Mouse (Mus musculus): Measurements from ENCODE around the gene Hbq1a.
A peak's percentile ranks its signal among the peaks of the same experiment; 100 is the strongest.
"Not testable (repeated sequence)": the region's sequence is repeated elsewhere in the genome, so short reads cannot be mapped to it uniquely, and the experiment has no call there.

Hbq1a gene

DNA sequence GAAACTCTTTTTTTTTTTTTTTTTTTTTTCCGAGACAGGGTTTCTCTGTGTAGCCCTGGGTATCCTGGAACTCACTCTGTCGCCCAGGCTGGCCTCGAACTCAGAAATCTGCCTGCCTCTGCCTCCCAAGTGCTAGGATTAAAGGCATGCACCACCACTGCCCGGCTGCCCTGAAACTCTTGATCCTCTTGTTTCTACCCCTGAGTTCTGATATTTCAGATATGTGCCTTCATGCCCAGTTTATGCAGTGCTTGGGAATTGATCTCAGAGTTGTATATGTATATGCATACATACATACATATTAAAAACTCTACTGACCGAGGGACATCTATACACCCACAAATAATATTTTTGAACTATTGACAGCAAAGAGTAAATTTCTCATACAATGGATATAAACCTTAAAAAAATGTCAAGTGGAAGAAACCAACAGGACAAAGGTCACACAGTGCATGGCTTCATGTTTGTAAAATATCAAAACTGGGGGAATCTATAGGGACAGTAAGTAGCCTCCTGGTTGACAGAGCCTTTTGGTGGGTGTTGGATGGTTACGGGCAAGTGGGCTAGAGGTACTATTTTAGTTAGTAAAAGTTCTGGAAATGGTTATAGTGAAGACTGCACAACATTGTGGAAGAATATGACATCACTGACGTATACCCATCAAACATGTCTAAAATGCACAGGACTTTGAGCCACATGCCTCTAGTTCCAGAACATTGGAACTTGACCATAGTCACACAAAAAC lies 14.7 kb upstream of the Hbq1a start:
- DNase-seq = no peak

DNA sequence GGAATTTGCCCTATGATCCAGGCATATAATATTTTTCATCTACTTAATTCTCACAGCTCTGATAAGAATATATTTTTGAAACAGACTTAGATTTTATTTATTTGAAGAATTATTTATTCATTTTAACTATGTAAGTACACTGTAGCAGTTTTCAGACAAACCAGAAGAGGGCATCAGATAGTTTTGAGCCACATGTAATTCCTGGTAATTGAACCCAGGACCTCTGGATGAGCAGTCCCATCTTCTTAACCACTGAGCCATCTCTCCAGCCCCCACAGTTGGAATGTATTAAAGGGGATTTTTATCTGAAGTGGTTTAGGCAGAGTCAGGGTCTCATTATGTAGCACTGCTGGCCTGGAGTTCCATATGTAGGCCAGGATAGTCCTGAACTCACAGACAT lies 14.0 kb upstream of the Hbq1a start:
- DNase-seq = not testable (repeated sequence)

DNA sequence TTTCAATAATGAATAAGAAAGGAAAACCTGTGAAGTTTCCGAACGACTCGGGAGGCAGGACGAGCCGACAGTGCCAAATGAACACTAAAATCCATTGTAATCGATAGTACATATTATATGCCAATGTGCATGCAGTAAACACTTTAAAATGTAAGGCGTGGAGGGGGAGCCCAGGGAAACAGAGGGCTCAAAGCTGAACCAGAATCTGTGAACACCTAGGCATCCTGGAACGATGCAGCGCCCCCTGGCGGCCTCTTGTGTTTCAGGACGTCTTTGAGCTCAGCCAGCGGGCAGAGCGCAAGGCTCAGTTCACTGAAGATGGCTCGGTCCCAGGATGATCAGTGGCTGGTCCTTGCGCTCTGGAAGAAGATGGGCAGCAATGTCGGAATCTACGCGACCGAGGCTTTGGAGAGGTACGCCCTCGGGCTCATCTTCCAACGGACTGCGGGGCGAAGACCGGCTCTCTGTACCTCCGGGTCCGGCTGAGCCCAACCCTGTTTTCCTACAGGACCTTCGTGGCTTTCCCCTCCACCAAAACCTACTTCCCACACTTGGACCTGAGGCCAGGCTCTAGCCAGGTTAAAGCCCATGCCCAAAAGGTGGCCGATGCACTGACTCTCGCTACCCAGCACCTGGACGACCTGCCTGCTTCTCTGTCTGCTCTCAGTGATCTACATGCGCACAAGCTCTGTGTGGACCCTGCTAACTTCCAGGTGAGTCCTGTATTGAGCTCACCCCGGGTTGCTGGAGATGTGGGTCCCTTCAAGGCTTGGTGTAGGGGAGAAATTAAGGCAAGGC lies 13.0 kb upstream of the Hbq1a start, which contains the start of gene Hbq1b:
Gene Hbq1b, plus strand, starts transcription at position 271 of the 798 bp plus-strand sequence.
- DNase-seq = peak; percentile 75

DNA sequence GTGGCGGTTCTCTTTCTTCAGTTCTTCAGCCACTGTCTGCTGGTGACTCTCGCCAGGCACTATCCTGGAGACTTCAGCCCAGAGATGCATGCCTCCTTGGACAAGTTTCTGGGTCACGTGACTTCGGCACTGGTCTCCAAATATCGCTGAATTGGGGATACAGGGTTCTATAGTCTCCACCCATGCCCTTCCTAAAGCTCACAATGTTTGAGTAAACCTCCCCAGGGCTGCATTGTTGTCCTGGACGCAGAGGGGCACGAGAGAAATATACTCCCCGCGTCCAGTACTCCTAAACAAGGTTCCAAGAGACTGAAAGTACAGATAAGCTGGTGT lies 12.4 kb upstream of the Hbq1a start:
- no peak for DNase-seq

DNA sequence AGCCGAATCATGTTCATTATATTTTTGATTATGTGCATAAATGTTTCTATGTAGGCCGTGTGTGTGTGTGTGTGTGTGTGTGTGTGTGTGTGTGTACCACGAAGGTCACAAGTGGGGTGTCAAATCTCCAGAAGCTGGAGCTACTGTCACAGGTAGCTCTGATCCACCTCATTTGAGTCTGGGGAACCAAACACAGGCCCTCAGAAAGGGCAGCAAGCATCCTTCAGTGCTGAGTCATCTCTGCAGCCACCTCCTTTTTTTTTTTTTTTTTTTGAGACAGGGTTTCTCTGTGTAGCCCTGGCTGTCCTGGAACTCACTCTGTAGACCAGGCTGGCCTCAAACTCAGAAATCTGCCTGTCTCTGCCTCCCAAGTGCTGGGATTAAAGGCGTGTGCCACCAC lies 7.0 kb upstream of the Hbq1a start:
- not testable (repeated sequence) for DNase-seq

DNA sequence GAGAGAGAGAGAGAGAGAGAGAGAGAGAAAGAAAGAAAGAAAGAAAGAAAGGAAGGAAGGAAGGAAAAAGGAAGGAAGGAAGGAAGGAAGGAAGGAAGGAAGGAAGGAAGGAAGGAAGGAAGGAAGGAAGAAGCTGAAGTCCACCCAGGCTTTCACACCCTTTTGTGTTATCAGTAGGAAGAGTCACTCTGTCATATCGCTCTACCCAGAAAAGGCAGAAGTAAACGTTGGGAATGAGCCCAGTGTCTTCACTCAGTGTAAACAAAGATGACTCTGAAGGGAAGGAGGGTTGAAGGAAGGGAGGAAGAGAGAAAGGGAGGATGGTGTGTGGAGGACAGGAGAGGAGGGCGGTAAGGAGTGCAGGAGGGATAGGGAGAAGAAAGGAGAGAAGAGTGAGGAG lies 6.4 kb upstream of the Hbq1a start:
- DNase-seq = not testable (repeated sequence)

DNA sequence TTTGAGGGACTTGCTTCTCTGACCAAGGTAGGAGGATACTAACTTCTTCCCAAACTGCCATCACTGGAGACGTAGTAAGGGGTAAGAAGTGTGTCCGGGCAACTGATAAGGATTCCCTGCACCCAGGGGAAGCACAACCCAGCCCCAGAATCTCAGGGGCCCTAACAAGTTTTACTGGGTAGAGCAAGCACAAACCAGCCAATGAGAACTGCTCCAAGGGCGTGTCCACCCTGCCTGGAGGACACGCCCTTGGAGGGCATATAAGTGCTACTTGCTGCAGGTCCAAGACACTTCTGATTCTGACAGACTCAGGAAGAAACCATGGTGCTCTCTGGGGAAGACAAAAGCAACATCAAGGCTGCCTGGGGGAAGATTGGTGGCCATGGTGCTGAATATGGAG lies 3.7 kb upstream of the Hbq1a start, which contains the start of gene Hba-a2:
Gene Hba-a2, plus strand, starts transcription at position 287 of the 400 bp plus-strand sequence.
- not testable (repeated sequence) for DNase-seq

DNA sequence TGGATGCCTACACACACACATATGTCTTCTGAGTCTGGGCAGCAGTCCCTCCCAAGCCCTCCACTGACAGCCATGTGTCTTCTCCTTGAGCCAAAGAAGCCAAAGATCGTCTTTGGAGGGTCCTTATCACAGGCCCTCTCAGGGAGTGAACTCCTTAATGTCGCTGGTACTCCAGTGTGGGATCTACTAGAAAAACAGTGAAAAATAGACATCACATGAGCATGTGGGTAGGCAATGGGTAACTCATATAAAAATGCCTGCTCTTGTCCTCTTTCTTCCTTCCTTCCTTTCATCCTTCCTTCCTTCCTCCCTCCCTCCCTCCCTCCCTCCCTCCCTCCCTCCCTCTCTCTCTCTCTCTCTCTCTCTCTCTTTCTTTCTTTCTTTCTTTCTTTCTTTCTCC lies 2.5 kb upstream of the Hbq1a start:
- not testable (repeated sequence) for DNase-seq

DNA sequence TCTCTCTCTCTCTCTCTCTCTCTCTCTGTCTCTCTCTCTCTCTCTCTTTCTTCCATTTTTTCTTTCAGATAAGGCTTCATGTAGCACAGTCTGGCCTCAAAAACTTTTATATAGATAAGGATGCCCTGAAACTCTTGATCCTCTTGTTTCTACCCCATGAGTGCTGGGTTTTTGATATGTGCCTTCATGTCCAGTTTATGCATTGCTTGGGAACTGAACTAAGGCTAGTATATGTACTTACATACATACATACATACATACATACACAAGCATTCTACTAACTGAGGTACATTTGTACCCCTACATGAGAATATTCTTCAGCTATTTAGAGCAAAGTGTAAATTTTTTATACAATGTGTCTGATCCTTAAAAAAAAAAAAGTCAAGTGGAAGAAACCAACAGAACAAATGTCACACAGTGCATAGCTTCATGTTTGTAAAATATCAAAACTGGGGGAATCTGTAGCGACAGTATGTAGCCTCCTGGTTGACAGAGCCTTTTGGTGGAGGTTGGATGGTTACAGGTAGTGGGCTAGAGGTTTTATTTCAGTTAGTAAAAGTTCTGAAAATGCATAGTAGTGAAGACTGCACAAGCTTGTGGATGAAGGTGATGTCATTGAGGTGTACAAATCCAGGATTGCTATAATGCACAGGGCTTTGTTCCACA lies 1.9 kb upstream of the Hbq1a start:
- DNase-seq = no peak

DNA sequence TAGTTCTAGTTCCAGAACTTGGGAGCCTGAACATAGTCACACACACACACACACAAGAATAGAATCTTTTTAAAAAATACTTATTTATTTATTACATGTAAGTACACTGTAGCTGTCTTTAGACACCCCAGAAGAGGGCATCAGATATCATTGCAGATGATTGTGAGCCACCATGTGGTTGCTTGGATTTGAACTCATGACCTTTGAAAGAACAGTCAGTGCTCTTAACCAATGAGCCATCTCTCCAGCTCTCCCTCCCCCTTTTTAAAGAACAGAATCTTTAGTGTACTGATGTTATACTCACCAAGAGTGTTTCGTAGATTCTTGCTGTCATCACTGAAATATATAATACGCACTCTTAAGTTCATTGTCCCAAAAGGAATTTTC lies 1.3 kb upstream of the Hbq1a start:
- DNase-seq = no peak

DNA sequence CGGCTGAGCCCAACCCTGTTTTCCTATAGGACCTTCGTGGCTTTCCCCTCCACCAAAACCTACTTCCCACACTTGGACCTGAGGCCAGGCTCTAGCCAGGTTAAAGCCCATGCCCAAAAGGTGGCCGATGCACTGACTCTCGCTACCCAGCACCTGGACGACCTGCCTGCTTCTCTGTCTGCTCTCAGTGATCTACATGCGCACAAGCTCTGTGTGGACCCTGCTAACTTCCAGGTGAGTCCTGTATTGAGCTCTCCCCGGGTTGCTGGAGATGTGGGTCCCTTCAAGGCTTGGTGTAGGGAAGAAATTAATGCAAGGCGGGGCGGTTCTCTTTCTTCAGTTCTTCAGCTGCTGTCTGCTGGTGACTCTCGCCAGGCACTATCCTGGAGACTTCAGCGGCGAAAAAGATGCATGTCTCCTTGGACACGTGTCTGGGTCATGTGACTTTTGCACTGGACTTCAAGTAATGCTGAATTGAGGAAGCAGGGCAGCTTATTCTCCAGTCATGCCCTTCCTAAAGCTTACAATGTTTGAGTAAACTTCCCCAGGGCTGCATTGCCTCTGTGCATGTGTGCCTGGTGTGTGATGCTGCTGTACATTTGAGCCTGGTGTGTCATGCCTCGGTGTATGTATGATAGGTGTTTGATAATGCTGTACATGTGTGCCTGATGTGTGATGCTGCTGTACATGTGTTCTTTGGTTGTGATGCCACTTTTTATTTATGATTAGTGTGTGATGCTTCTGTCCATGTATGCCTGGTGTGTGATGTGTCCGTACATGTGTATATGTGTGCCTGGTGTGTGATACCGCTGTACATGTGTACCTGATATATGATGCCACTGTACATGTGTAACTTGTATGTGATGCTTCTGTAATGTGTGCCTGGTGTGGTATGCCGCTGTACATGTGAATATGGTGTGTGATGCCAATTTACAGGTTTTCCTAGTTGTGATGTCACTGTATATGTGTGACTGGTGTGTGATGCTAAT lies 704 bp downstream of the Hbq1a start:
- DNase-seq = no peak

DNA sequence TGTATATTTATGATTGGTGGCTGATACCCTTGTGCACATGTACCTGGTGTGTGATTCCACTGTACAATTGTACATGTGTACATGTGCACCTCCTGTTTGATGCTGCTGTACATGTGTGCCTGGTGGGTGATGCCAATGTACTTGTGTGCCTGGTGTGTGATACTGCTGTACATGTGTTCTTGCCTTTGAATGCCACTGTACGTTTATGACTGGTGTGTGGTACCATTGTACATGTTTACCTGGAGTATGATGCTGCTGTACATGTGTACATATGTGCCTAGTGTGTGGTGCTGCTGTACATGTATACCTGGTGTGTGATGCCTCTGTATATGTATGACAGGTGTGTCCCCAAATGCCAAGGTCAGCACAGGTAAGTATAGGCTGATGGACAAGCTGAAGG lies 1.6 kb downstream of the Hbq1a start:
- DNase-seq = no peak

DNA sequence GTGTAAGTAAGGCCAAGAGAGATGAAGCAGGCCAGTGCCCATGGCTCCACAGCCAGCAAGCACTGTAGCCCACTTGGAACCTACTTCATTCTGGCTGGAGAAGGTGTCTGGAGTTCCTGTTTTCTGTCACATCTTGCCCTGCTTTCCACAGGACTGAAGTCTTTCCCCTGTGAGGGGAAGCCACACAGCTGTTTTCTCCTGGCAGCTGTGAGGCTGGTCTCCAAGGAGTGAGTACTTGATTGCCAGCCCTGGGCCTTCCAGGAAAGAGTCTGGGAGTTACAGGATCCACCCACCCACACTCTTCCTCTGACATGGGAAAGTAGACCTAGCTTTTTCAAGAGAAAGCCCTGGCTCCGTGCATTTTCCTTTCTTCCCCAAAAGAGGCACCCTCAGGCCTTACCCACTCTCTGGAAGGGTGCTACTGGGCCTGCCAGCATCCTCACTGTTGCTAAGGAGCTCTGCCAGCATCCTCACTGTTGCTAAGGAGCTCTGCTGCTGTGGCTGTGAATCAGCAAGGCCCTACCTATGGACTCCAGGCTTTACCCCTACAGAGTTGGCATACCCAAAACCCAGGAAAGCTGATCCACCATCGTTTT lies 3.1 kb downstream of the Hbq1a start:
- no peak for DNase-seq

DNA sequence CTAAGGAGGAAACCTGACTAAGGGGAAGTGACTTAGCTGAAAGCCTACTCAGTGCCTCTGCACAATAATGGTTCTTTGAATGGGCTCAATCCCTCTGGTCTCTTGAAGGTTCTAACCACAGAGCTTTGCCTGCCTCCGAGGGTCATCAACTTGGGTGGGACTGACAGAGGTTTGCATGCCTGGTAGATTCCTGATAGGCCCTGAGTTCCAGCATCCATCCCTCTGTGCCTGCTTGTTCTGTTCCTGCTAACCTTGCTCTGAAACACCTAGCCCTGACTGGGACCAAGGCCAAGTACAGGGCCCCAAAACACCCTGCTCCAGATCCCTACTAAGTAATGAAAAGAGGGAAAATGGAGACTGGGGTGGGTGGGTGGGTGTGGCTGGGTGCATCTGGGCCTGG lies 3.6 kb downstream of the Hbq1a start:
- DNase-seq = no peak

DNA sequence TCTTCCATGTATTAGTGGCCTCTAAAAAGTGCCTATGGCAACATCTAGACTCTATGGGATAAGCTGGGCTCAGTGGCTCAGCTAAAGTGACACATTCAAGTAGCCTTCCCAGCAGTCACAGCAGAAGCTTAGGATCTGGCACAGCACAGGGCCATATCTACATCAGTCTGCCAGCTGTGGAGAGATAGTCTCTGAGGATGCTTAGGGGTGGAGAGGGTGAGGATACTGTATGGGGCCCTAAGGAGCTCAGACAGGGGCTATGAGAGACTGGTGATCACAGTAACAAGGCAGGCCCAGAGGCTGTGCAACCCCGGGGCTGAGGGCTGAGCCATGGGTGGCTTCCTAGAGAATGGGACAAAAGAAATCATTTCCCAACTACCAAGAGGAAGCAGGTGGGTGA lies 7.1 kb downstream of the Hbq1a start:
- no peak for DNase-seq

DNA sequence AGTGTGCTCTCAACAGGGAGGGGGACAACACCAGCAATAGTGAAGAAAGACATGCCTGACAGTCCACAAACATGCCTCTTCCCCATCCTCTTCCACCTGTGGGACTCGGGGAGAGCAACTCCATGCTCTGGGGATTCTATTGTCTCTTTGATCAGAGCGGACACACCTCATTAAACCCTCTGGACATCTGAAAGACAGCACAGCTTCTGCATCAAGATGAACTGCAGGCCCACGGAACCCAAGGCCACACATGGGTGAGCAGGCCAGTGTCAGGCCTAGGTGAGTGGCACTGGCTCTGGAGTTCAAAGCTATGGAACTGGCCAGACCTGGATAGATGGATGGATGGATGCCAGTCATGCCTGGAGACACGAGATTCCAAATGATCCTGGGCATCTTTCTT lies 9.6 kb downstream of the Hbq1a start:
- DNase-seq = no peak

DNA sequence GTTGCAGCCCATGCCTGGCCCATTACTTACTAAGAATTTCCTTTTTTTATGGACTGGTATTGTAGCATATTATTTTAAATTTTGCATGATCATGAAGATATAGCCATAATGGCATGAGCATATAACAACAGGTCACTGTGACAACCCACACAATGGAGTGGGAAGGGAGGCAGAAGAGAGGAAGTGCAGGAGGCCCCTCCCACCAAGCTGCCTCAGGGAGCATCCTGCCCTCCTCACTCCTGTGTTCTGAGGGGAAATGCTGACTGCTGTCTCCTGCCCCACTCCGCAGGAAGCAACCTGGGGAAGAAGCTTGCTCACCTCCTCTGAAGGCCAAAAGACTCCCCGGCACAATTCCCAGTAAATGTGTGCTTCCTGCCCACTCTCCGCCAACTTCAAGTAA lies 10.1 kb downstream of the Hbq1a start:
- no peak for DNase-seq

DNA sequence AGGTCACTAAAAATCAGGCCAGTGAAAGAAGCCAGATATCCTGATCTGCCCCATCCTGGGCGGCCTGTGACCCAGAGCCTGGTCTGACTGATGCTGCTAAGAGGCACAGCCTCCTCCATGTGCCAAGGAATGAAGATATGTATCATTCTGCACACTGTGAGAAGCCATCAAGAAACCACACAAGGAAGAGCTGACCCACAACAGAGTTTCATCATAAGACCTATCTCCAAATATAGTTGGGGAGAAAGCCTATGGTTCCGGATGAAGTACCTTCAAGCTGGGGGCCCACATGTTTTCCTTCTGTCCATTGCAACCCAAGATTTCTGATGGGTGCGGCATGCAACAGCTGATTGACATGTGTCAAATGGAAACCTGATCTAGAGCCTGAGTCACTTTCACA lies 16.1 kb downstream of the Hbq1a start:
- no peak for DNase-seq

DNA sequence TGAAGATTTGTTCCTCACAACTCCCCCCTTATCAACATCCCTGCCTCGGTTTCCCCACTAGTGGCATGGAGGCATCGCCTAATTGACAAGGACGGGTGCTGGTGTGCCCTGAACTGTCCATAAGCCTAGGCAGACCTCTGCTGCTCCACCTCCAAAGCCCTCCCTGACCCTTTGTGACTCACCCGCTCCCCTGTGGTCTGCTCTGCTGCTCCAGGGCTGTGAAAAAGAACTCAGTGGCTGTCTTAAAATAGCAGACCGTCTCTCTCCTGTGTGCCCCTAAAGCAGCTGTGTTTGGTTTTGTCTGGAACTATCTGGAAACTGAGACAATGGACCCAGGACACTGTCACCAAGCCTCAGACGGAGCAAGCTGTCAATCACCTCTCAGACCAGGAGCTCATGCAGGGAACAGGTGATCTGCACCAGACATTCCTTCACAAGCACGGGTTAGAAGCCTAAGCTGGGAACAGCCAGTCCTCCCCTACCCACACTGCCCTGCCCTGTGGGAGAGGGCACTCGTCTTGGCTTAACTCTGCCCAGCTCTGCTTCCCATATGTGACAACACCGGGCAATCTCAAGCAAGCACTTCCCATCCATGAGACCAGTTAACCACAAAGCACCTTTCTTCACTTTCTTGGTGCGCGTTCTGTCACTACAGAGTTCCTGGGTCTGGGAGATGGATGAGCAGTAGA lies 20.8 kb downstream of the Hbq1a start:
- DNase-seq = no peak

DNA sequence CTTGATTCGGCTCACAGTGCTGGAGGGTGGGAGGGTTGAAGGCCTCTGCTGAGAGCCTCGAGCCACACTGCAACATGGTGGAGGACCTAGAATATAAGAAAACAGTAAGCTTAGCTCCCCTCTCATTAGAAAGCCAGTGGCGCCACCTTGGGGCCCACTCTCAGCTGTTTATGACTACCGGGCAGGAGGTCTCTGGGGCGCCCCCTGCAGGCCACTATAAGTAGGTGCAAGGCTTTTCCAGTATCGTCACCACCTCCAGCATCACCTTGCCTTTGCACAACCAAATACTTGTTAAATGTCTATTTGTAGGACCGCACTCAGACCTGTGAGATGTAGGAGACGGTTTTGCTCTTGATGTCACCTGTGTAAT lies 21.3 kb downstream of the Hbq1a start:
- peak; percentile 36 for DNase-seq

DNA sequence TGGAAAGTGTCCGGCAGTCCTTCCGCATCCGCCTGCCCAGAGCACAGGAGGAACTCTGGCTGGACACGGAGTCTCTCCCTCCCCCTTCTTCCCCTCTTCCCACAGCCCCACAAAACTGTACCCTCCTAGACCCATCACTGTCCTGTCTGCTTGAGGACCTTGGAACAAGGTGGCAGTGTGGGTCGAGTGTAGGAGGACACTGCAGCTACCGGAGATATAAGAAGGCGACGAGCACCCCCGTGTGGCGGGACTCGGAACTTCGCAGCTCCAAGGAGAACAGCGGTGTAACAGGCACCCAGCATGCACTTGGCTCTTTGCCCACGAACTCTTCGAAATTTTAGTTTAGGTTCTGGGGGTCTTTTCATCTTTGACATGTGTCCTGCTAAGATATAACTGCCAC lies 24.7 kb downstream of the Hbq1a start:
- DNase-seq = peak; percentile 72

DNA sequence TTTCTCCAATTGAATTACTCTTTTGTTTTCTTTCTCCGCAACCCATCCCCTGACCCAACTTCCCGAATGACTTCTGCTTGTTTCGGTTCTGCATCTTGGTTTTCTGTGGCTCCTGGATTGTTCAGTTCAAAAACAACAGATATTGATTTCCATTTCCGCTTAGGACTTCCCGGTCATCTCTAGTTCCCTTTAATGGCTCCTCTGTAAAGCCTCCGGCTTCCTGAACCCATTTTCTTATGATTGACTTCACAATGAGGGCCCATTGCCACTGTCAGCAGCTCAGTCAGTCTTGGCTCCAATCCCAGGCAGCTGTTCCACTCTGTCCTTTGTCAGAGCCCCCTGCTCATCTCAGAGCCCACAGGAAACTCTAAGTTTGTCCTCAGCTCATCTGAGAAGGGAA lies 31.2 kb downstream of the Hbq1a start:
- no peak for DNase-seq
